Mouse (Mus musculus) lung, adult 2 months (tissue): ENCODE results near the gene Podxl.

Experiments used
- CTCF ChIP-seq: fragments of 200-500 bp; IDR thresholded peaks from 2 replicates; pipeline ENCODE4 v1.5.1; 2011; ENCODE audit warnings: mild to moderate bottlenecking, low read length, control low read depth; ENCODE audit not compliant: insufficient read depth
- POLR2A ChIP-seq: fragments of 200-500 bp; IDR thresholded peaks from 2 replicates; pipeline ENCODE4 v1.6.1; 2011; ENCODE audit warnings: low read depth, mild to moderate bottlenecking, control low read depth, low read length, borderline replicate concordance; ENCODE audit errors: extremely low read depth

- TF ChIP-seq CTCF, result no peak
- TF ChIP-seq POLR2A, result no peak
Measured at GRCm38 (mm10) chr6:31500691-31501090, 63.1 kb downstream of the Podxl start.
